Mouse (Mus musculus): ENCODE data around the gene Dcaf11.

- no peak for TF ChIP-seq EP300 (optimal IDR thresholded peaks at IDR 0.05)
- TF ChIP-seq CTCF (IDR thresholded peaks at IDR 0.05; ENCODE audit: low read depth): peak; percentile 39
Measured at GRCm38 (mm10) chr14:55520451-55521361, 39.1 kb upstream of the Dcaf11 start.
